Mouse (Mus musculus) hindbrain, embryonic 11.5 days (tissue): ENCODE data around the gene Nt5c. TPM values are rescaled to one million over a fixed set of nuclear protein-coding genes. Genes with fewer than 3 reads are reported as not detected.
"Not testable (repeated sequence)": the region's sequence is repeated elsewhere in the genome, so short reads cannot be mapped to it uniquely, and the experiment has no call there.

ENCODE experiments used
- ATAC-seq: fragments of 200-750 bp; cut with Nextera tagmentation; 2 replicates; pipeline ENCODE4 v1.8.0; 2017; ENCODE audit warnings: mild to moderate bottlenecking, moderate TSS enrichment, moderate library complexity; ENCODE audit not compliant: low FRiP score
- DNase-seq: peaks from one replicate; pipeline ENCODE4 v3.0.0-alpha.2; 2015; ENCODE audit warnings: low spot score
- H3K27ac ChIP-seq: fragments of 300-500 bp; sonication (generic); 2 replicates; pipeline ENCODE4 v1.5.1; 2014; ENCODE audit warnings: mild to moderate bottlenecking, low read depth, low read length
- H3K27me3 ChIP-seq: fragments of 300-500 bp; sonication (generic); 2 replicates; pipeline ENCODE4 v1.6.1; 2014; ENCODE audit warnings: mild to moderate bottlenecking, low read length, moderate library complexity, mixed read lengths; ENCODE audit not compliant: control insufficient read depth, insufficient read depth
- H3K36me3 ChIP-seq: fragments of 300-500 bp; sonication (generic); 2 replicates; pipeline ENCODE4 v1.6.1; 2014; ENCODE audit warnings: mild to moderate bottlenecking, low read length, moderate library complexity, mixed read lengths; ENCODE audit not compliant: control insufficient read depth, insufficient read depth
- H3K4me1 ChIP-seq: fragments of 300-500 bp; sonication (generic); replicated peaks from 2 replicates; pipeline ENCODE4 v1.6.1; 2014; ENCODE audit warnings: low read length, mixed read lengths; ENCODE audit not compliant: control insufficient read depth, insufficient read depth
- H3K4me2 ChIP-seq: fragments of 300-500 bp; sonication (generic); replicated peaks from 2 replicates; pipeline ENCODE4 v1.6.1; 2014; ENCODE audit warnings: mild to moderate bottlenecking, low read depth, low read length
- H3K4me3 ChIP-seq: fragments of 300-500 bp; sonication (generic); 2 replicates; pipeline ENCODE4 v1.5.1; 2014; ENCODE audit warnings: low read depth, low read length
- H3K9ac ChIP-seq: fragments of 300-500 bp; sonication (generic); 2 replicates; pipeline ENCODE4 v1.6.1; 2014; ENCODE audit warnings: low read depth, low read length
- H3K9me3 ChIP-seq: fragments of 300-500 bp; sonication (generic); 2 replicates; pipeline ENCODE4 v1.6.1; 2016; ENCODE audit warnings: low read length; ENCODE audit not compliant: control insufficient read depth
- WGBS: fragments of 180-500 bp; shearing (Covaris S2); extraction: QIAGEN DNeasy Blood & Tissue Kit; methylation state at CpG from one replicate; pipeline ENCODE4 v1.1.7; 2014; 5-methylcytosine and 5-hydroxymethylcytosine counted together
- polyA plus RNA-seq: library from polyadenylated mRNA; unstranded; fragments of >200 nt; fragmentation: Nextera tagmentation; extraction: Ambion mirVana; gene quantifications from 2 replicates; pipeline ENCODE4 v1.2.1, GENCODE M21; 2014

Nt5c gene
- polyA plus RNA-seq, result 75.8 and 84.6 TPM in 2 replicates

- no peaks in the 10 kb centered on the region; the same call in 1 of the 2 replicates for H3K4me1 ChIP-seq
- no peaks in the 10 kb centered on the region for H3K27me3 ChIP-seq
- DNase-seq (peak; percentile 83), ATAC-seq (peak; percentile 89)
- H3K4me3 ChIP-seq, result peak within 1 kb of the TSS; percentile 72
- peak within 1 kb of the TSS; percentile 74 for H3K27ac ChIP-seq
- H3K36me3 ChIP-seq, result no peaks in the 10 kb centered on the region
- no peaks in the 10 kb centered on the region for H3K9me3 ChIP-seq
- WGBS, result 1% methylated on average over 43 of the region's 43 CpGs
- peak within 1 kb of the TSS; percentile 83 for H3K4me2 ChIP-seq
- H3K9ac ChIP-seq, result peak within 1 kb of the TSS; percentile 75
Measured at GRCm38 (mm10) chr11:115491356-115492083, at the start of gene Nt5c. Gene Nt5c, minus strand, starts transcription at chr11:115491862.

- no peak overlapping the region for H3K4me3 ChIP-seq
- ATAC-seq (no peak), DNase-seq (no peak)
- H3K4me2 ChIP-seq, result no peak overlapping the region
- no peak overlapping the region for H3K9ac ChIP-seq
- H3K4me1 ChIP-seq, result no peaks in the 10 kb centered on the region
- H3K36me3 ChIP-seq, result peaks cover 3% of the 10 kb centered on the region
- no peak overlapping the region for H3K27ac ChIP-seq
- WGBS, result 68% methylated on average over 2 of the region's 2 CpGs
- H3K27me3 ChIP-seq, result no peaks in the 10 kb centered on the region
- no peaks in the 10 kb centered on the region for H3K9me3 ChIP-seq
Measured at GRCm38 (mm10) chr11:115538045-115538444, 46.4 kb upstream of the Nt5c start.

GRCm38 (mm10) chr11:115536856-115537568 is 45.4 kb upstream of the Nt5c start:
- Histone ChIP-seq H3K4me2 (peak overlapping the region; percentile 12; the same call in 1 of the 2 replicates), H3K36me3 (peaks cover 8% of the 10 kb centered on the region), H3K27me3 (no peaks in the 10 kb centered on the region), H3K9ac (peak overlapping the region; percentile 97; the same call in 1 of the 2 replicates), H3K9me3 (no peaks in the 10 kb centered on the region), H3K4me1 (no peaks in the 10 kb centered on the region), H3K4me3 (peak overlapping the region; percentile 94), H3K27ac (peak overlapping the region; percentile 100)
- DNase-seq (no peak), ATAC-seq (no peak)
- 84% methylated on average over 10 of the region's 10 CpGs for WGBS

- Histone ChIP-seq H3K9ac (peak within 1 kb of the TSS; percentile 97), H3K36me3 (peaks cover 10% of the 10 kb centered on the region), H3K27ac (peak within 1 kb of the TSS; percentile 100), H3K27me3 (no peaks in the 10 kb centered on the region), H3K4me1 (no peaks in the 10 kb centered on the region), H3K4me2 (peak within 1 kb of the TSS; percentile 70), H3K4me3 (peak within 1 kb of the TSS; percentile 94), H3K9me3 (no peaks in the 10 kb centered on the region)
- 2% methylated on average over 44 of the region's 70 CpGs for WGBS
- ATAC-seq, result peak; percentile 95
- DNase-seq, result peak; percentile 100
Measured at GRCm38 (mm10) chr11:115536038-115536681, 44.5 kb upstream of the Nt5c start, which contains the start of gene Sumo2. Gene Sumo2, minus strand, starts transcription at chr11:115536276.

GRCm38 (mm10) chr11:115535401-115536037 is 43.9 kb upstream of the Nt5c start:
- Histone ChIP-seq H3K4me3 (peak overlapping the region; percentile 94), H3K27me3 (no peaks in the 10 kb centered on the region), H3K27ac (peak overlapping the region; percentile 100), H3K4me2 (peak overlapping the region; percentile 70), H3K36me3 (peaks cover 10% of the 10 kb centered on the region), H3K4me1 (no peaks in the 10 kb centered on the region), H3K9me3 (no peaks in the 10 kb centered on the region), H3K9ac (peak overlapping the region; percentile 97)
- peak; percentile 74 for ATAC-seq
- DNase-seq, result peak; percentile 78
- WGBS, result 0% methylated on average over 42 of the region's 84 CpGs

GRCm38 (mm10) chr11:115534759-115535371 is 43.2 kb upstream of the Nt5c start:
- WGBS, result 9% methylated on average over 11 of the region's 11 CpGs
- ATAC-seq, result no peak
- no peaks in the 10 kb centered on the region for H3K27me3 ChIP-seq
- DNase-seq, result no peak
- H3K4me1 ChIP-seq, result no peaks in the 10 kb centered on the region
- no peaks in the 10 kb centered on the region for H3K9me3 ChIP-seq
- H3K36me3 ChIP-seq, result peaks cover 13% of the 10 kb centered on the region
- H3K4me3 ChIP-seq, result peak overlapping the region; percentile 94
- peak overlapping the region; percentile 97 for H3K9ac ChIP-seq
- peak overlapping the region; percentile 70 for H3K4me2 ChIP-seq
- H3K27ac ChIP-seq, result peak overlapping the region; percentile 100

- not testable (repeated sequence) for ATAC-seq, H3K4me1 ChIP-seq, H3K9ac ChIP-seq, H3K9me3 ChIP-seq, H3K4me2 ChIP-seq, DNase-seq, H3K27me3 ChIP-seq, H3K4me3 ChIP-seq, H3K27ac ChIP-seq
- 89% methylated on average over 3 of the region's 3 CpGs for WGBS
- peaks cover 17% of the 10 kb centered on the region; the same call in 1 of the 2 replicates for H3K36me3 ChIP-seq
Measured at GRCm38 (mm10) chr11:115526446-115526845, 34.8 kb upstream of the Nt5c start.

- H3K27ac ChIP-seq, result no peak overlapping the region
- peaks cover 7% of the 10 kb centered on the region; the same call in 1 of the 2 replicates for H3K36me3 ChIP-seq
- no peaks in the 10 kb centered on the region for H3K4me1 ChIP-seq
- no peaks in the 10 kb centered on the region for H3K9me3 ChIP-seq
- no peaks in the 10 kb centered on the region for H3K27me3 ChIP-seq
- DNase-seq, result no peak
- H3K4me3 ChIP-seq, result no peak overlapping the region
- no peak overlapping the region for H3K9ac ChIP-seq
- no peak for ATAC-seq
- H3K4me2 ChIP-seq, result no peak overlapping the region
- WGBS, result 81% methylated on average over 2 of the region's 2 CpGs
Measured at GRCm38 (mm10) chr11:115522703-115523102, 31.0 kb upstream of the Nt5c start.
